Mouse (Mus musculus) lung, embryonic 15.5 days (tissue): ENCODE data around the gene Dennd4b. TPM values are rescaled to one million over a fixed set of nuclear protein-coding genes. Genes with fewer than 3 reads are reported as not detected.
"Not testable (repeated sequence)": the region's sequence is repeated elsewhere in the genome, so short reads cannot be mapped to it uniquely, and the experiment has no call there.

ENCODE experiments used
- ATAC-seq: fragments of 200-750 bp; cut with Nextera tagmentation; 2 replicates; pipeline ENCODE4 v1.8.0; 2017; ENCODE audit warnings: moderate number of reproducible peaks, borderline replicate concordance; ENCODE audit not compliant: low FRiP score, low TSS enrichment; ENCODE audit errors: extremely low read depth
- H3K27ac ChIP-seq: fragments of 300-500 bp; sonication (generic); 2 replicates; pipeline ENCODE4 v1.5.1; 2015; ENCODE audit warnings: moderate library complexity, mild to moderate bottlenecking, inconsistent platforms
- H3K27me3 ChIP-seq: fragments of 300-500 bp; sonication (generic); 2 replicates; pipeline ENCODE4 v1.6.1; 2015; ENCODE audit warnings: inconsistent platforms
- H3K36me3 ChIP-seq: fragments of 300-500 bp; sonication (generic); 2 replicates; pipeline ENCODE4 v1.6.1; 2015; ENCODE audit warnings: inconsistent platforms
- H3K4me1 ChIP-seq: fragments of 300-500 bp; sonication (generic); 2 replicates; pipeline ENCODE4 v1.6.1; 2015; ENCODE audit warnings: inconsistent platforms
- H3K4me2 ChIP-seq: fragments of 300-500 bp; sonication (generic); 2 replicates; pipeline ENCODE4 v1.6.1; 2015; ENCODE audit warnings: inconsistent platforms, mild to moderate bottlenecking, moderate library complexity
- H3K4me3 ChIP-seq: fragments of 300-500 bp; sonication (generic); 2 replicates; pipeline ENCODE4 v1.5.1; 2015; ENCODE audit warnings: mild to moderate bottlenecking, inconsistent platforms
- H3K9ac ChIP-seq: fragments of 300-500 bp; sonication (generic); 2 replicates; pipeline ENCODE4 v1.6.1; 2015; ENCODE audit warnings: inconsistent platforms
- H3K9me3 ChIP-seq: fragments of 300-500 bp; sonication (generic); 2 replicates; pipeline ENCODE4 v1.6.1; 2016; ENCODE audit warnings: inconsistent platforms
- WGBS: fragments of 180-500 bp; shearing (Covaris S2); methylation state at CpG from one replicate; pipeline ENCODE4 v1.1.7; 2015; 5-methylcytosine and 5-hydroxymethylcytosine counted together
- polyA plus RNA-seq: library from polyadenylated mRNA; unstranded; fragments of >200 nt; fragmentation: Nextera tagmentation; extraction: Ambion mirVana; gene quantifications from 2 replicates; pipeline ENCODE4 v1.2.1, GENCODE M21; 2015

Dennd4b gene
- polyA plus RNA-seq, 1 experiment from 2014 or later = 4.8 TPM

DNA sequence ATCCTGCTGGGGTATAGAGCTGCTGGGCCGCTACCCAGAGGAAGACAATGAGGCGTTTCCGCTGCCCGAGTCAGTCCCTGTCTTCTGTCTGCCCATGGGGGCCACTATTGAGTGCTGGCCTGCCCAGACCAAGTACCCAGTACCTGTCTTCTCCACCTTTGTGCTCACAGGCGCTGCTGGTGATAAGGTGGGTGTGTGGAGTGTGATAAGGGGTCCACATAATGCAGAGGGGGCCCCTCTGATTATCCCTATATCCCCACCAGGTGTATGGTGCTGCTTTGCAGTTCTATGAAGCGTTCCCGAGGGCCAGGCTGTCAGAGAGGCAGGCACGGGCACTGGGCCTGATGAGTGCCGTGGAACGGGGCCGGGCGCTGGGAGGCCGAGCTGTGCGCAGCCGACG, 4.0 kb downstream of the Dennd4b start:
- 89% methylated on average over 16 of the region's 16 CpGs for WGBS
- Histone ChIP-seq H3K4me1 (peaks cover 17% of the 10 kb centered on the region), H3K4me3 (no peak overlapping the region), H3K4me2 (no peak overlapping the region), H3K9ac (no peak overlapping the region), H3K9me3 (no peaks in the 10 kb centered on the region), H3K27ac (no peak overlapping the region), H3K27me3 (no peaks in the 10 kb centered on the region), H3K36me3 (peaks cover 20% of the 10 kb centered on the region)
- no peak for ATAC-seq

DNA sequence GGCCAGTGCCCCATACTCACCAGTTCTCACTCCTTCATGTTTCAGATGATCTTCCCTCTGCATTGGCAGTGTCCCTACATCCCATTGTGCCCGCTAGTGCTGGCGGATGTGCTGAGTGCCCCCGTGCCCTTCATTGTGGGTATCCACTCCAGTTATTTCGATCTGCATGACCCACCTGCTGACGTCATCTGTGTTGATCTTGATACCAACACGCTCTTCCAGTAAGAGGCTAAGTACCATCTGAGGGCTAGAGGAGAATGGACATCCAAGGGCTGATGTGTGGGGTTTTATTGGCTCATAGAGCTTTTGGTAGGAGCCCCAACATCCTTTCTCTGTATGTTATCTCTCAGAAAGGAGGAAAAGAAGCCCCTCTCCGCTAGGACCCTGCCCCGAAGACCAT, 5.8 kb downstream of the Dennd4b start:
- peaks cover 32% of the 10 kb centered on the region for H3K36me3 ChIP-seq
- no peak overlapping the region for H3K4me2 ChIP-seq
- no peak overlapping the region for H3K4me3 ChIP-seq
- ATAC-seq = no peak
- H3K27me3 ChIP-seq = no peaks in the 10 kb centered on the region
- no peak overlapping the region for H3K27ac ChIP-seq
- H3K9me3 ChIP-seq = no peaks in the 10 kb centered on the region
- H3K4me1 ChIP-seq = peaks cover 14% of the 10 kb centered on the region
- H3K9ac ChIP-seq = no peak overlapping the region
- 92% methylated on average over 8 of the region's 8 CpGs for WGBS

DNA sequence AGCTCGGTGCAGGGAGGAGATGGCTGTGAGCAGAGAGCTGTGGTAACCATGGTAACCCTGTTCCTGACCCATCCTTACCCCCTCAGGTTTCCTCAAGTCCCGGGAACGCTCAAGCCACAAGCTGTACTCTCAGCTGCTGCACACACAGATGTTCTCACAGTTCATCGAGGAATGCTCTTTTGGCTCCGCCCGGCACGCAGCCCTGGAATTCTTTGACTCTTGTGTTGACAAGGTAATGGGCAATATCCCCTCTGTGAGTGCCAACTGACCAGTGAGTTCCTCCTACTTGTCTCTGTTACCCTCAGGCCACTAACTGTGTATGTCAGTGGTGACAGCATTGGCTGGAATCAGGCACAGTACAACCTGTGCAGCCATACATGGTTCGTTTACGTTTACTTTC, 7.2 kb downstream of the Dennd4b start:
- 0 out of 2 replicates have a peak, but pooled peaks cover under 1% of the 10 kb centered on the region for H3K4me1 ChIP-seq
- H3K4me2 ChIP-seq = no peak overlapping the region
- H3K27me3 ChIP-seq = no peaks in the 10 kb centered on the region
- no peak overlapping the region for H3K4me3 ChIP-seq
- no peak overlapping the region for H3K9ac ChIP-seq
- peaks cover 36% of the 10 kb centered on the region for H3K36me3 ChIP-seq
- H3K27ac ChIP-seq = no peak overlapping the region
- no peaks in the 10 kb centered on the region for H3K9me3 ChIP-seq
- 69% methylated on average over 9 of the region's 9 CpGs for WGBS
- ATAC-seq = no peak

DNA sequence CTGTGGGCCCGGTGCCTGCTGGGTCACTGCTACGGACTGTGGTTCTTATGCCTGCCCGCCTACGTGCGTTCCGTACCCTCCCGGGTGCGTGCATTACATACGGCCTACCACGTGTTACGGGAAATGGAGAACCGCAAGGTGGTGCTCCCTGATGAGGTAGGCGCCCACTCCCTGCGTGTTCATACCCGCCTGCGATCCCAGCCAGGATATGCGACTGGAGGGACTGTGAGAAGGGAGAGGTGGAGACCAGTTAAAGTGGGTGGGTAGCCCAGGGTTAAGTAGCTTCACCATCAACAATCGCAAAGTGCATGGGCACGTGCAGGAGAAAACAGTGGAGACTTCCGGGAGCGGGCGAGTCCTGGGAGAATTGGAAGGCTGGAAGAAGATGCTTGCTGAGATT, 8.9 kb downstream of the Dennd4b start:
- Histone ChIP-seq H3K36me3 (peaks cover 46% of the 10 kb centered on the region), H3K4me3 (no peak overlapping the region)

DNA sequence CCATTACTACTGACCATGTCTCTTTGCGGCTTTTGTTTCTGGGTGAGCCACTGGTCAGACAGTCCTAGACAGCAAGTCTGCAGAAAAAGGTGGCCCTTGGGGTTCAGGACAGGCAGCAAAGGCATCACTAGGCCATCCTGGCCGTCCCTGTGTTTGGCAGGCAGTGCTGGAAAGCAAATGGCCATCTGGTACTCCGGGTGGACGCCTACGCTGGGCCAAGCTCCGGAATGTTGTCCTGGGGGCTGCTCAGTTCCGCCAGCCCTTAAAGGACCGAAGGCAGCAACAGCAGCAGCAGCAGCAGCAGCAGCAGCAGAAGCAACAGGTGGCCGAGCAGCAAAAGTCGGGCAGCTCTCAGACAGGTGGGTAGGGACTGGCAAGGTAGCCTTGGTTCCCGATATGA, 10.3 kb downstream of the Dennd4b start:
- no peak overlapping the region for H3K4me2 ChIP-seq

More for the DNA sequence above, 8.9 kb downstream of the Dennd4b start:
- H3K9me3 ChIP-seq = no peaks in the 10 kb centered on the region
- no peaks in the 10 kb centered on the region for H3K4me1 ChIP-seq
- H3K9ac ChIP-seq = no peak overlapping the region
- ATAC-seq = no peak
- no peak overlapping the region for H3K27ac ChIP-seq
- WGBS = 90% methylated on average over 22 of the region's 22 CpGs
- H3K27me3 ChIP-seq = no peaks in the 10 kb centered on the region
- H3K4me2 ChIP-seq = no peak overlapping the region

DNA sequence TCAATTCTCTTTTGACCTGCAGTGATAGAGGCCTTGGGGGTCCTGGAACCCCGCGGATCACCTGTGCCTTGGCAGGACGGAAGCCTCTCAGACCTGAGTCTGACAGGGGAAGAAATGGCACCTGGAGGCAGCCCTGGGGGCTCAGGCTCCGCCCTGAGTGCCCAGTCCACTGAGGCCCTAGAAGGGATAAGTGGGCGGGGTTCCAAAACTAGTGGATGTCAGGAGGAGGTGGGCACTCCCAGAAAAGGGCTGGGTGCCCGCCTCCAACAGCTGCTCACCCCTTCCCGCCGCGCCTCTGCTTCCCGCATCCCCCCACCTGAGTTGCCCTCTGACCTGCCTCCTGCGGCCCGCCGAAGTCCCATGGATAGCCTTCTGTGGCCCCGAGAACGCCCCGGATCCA, 11.9 kb downstream of the Dennd4b start:
- Histone ChIP-seq H3K4me1 (no peaks in the 10 kb centered on the region), H3K4me2 (no peak overlapping the region), H3K9me3 (no peaks in the 10 kb centered on the region), H3K27me3 (no peaks in the 10 kb centered on the region), H3K9ac (no peak overlapping the region), H3K36me3 (peaks cover 56% of the 10 kb centered on the region), H3K27ac (no peak overlapping the region), H3K4me3 (no peak overlapping the region)
- WGBS = 47% methylated on average over 16 of the region's 16 CpGs
- no peak for ATAC-seq

More for the DNA sequence above, 10.3 kb downstream of the Dennd4b start:
- H3K4me3 ChIP-seq = no peak overlapping the region
- H3K36me3 ChIP-seq = peaks cover 53% of the 10 kb centered on the region
- H3K9me3 ChIP-seq = no peaks in the 10 kb centered on the region
- H3K9ac ChIP-seq = no peak overlapping the region
- H3K27ac ChIP-seq = no peak overlapping the region
- no peaks in the 10 kb centered on the region for H3K4me1 ChIP-seq
- ATAC-seq = no peak
- WGBS = 89% methylated on average over 11 of the region's 11 CpGs
- no peaks in the 10 kb centered on the region for H3K27me3 ChIP-seq

DNA sequence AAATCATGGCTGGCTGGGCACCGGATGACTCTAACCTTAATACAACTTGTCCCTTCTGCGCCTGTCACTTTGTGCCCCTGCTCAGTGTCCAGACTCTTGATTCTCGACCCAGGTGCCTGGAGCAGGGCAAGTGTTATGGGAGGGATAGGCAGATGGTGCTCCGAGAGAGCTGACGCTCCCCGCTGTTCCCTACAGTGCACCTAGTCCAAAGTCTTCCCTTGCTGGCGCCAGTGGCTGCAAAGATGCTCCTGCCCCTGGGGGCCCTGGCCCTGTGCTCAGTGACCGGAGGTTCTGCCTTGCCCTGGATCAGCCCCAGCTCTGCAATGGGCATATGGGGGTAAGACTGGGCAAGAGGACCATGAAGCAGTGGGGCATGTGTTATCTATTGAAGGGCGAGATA, 12.8 kb downstream of the Dennd4b start:
- WGBS = 94% methylated on average over 9 of the region's 9 CpGs
- H3K9me3 ChIP-seq = no peaks in the 10 kb centered on the region
- no peaks in the 10 kb centered on the region for H3K4me1 ChIP-seq
- H3K27me3 ChIP-seq = no peaks in the 10 kb centered on the region
- ATAC-seq = no peak
- no peak overlapping the region for H3K4me3 ChIP-seq
- H3K9ac ChIP-seq = no peak overlapping the region
- no peak overlapping the region for H3K4me2 ChIP-seq
- no peak overlapping the region for H3K27ac ChIP-seq
- peaks cover 47% of the 10 kb centered on the region for H3K36me3 ChIP-seq

DNA sequence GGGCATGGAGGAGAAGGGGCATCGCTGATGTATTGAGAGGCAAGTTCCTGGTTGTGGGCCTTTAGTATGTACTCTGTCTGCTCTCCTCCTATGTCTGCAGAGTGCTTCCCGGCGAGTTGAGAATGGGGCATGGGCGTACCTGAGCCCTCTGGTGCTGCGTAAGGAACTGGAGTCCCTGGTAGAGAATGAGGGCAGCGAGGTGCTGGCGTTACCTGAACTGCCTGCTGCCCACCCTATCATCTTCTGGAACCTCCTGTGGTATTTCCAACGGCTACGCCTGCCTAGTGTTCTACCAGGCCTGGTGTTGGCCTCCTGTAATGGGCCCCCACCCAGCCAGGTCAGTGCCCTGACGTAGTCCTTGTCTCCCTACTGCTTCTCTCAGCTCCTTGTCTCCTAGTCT, 13.2 kb downstream of the Dennd4b start:
- Histone ChIP-seq H3K4me3 (no peak overlapping the region), H3K4me1 (no peaks in the 10 kb centered on the region), H3K27ac (no peak overlapping the region), H3K4me2 (no peak overlapping the region), H3K27me3 (no peaks in the 10 kb centered on the region), H3K9ac (no peak overlapping the region), H3K9me3 (no peaks in the 10 kb centered on the region), H3K36me3 (peaks cover 43% of the 10 kb centered on the region)
- 90% methylated on average over 10 of the region's 10 CpGs for WGBS
- ATAC-seq = no peak

DNA sequence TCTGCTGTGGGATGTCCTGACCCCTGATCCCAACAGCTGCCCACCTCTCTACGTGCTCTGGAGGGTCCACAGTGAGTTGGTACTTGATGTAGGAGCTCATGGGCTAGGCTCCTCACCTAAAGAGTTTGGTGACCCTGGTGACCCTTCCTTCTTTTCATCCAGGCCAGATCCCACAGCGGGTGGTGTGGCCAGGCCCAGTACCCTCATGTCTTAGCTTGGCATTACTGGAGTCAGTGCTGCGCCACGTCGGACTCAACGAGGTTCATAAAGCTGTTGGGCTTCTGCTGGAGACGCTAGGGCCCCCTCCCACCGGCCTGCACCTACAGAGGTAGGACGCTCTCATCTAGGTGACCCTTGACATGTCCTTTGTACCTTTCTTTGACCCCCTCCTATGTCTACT, 14.2 kb downstream of the Dennd4b start:
- no peak for ATAC-seq
- Histone ChIP-seq H3K9me3 (no peaks in the 10 kb centered on the region), H3K9ac (no peak overlapping the region), H3K27me3 (no peaks in the 10 kb centered on the region), H3K4me2 (no peak overlapping the region), H3K4me1 (no peaks in the 10 kb centered on the region), H3K36me3 (peaks cover 33% of the 10 kb centered on the region), H3K4me3 (no peak overlapping the region), H3K27ac (no peak overlapping the region)
- WGBS = 93% methylated on average over 9 of the region's 9 CpGs

DNA sequence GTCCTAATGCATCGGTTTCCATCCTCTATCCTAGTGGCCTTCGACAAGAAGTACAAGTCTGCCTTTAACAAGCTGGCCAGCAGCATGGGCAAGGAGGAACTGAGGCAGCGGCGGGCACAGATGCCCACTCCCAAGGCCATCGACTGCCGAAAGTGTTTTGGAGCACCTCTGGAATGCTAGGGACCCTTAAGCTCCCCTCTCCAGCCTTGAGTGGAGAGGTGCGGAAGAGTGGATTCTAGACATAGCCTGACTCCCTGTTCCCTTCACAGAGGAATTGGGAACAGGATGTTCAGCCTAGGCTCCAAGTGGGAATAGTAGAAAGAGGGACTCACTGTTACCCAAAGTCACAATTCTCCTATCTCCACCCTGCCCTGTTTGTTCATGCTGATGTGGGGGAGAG, 14.8 kb downstream of the Dennd4b start:
- WGBS = 77% methylated on average over 7 of the region's 7 CpGs

DNA sequence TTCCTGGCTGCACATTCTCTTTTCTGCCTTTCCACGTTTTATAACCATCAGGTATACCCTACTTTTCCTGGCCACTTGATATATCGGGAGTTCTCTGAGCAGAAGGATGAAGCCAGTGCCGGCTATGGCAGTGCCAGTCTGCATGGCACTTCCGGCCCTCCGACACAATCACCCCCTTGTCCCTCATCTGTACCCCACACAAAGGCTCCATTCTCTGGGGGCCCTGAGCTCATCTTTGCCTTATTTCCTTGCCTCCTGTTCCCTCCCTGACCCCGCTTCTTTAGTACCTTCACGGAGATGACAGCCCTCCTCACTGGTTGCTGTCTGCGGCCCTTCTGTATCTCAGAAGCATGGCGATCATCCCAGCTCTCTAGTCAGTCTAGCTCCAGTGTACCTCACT, 15.7 kb downstream of the Dennd4b start:
- Histone ChIP-seq H3K27ac (no peak overlapping the region), H3K4me3 (no peak overlapping the region), H3K27me3 (no peaks in the 10 kb centered on the region), H3K4me1 (no peaks in the 10 kb centered on the region), H3K9me3 (no peaks in the 10 kb centered on the region), H3K36me3 (peaks cover 24% of the 10 kb centered on the region; the same call in 1 of the 2 replicates), H3K4me2 (no peak overlapping the region), H3K9ac (no peak overlapping the region)
- ATAC-seq = no peak
- 86% methylated on average over 9 of the region's 9 CpGs for WGBS

More for the DNA sequence above, 14.8 kb downstream of the Dennd4b start:
- Histone ChIP-seq H3K4me1 (no peaks in the 10 kb centered on the region), H3K9me3 (no peaks in the 10 kb centered on the region), H3K27ac (no peak overlapping the region), H3K36me3 (peaks cover 30% of the 10 kb centered on the region), H3K4me3 (no peak overlapping the region), H3K4me2 (no peak overlapping the region), H3K27me3 (no peaks in the 10 kb centered on the region), H3K9ac (no peak overlapping the region)
- ATAC-seq = no peak

DNA sequence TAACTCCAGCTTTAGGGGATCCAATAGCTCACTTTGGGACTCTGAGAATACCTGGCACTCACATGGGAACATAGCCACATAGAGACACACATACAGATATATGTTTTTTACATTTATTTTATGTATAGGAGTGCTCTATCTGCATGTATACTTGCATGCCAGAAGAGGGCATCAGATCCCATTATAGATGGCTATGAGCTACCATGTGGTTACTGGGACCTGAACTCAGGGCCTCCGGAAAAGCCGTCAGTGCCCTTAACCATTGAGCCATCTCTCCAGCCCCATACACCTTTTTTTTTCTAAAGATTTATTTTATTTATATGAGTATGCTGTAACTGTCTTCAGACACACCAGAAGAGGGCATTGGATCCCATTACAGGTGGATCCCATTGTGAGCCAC, 19.2 kb downstream of the Dennd4b start:
- H3K27me3 ChIP-seq = no peaks in the 10 kb centered on the region
- no peaks in the 10 kb centered on the region for H3K9me3 ChIP-seq
- H3K4me2 ChIP-seq = no peak overlapping the region
- ATAC-seq = no peak
- no peak overlapping the region for H3K27ac ChIP-seq
- no peak overlapping the region for H3K4me3 ChIP-seq
- 95% methylated on average over 2 of the region's 2 CpGs for WGBS
- H3K36me3 ChIP-seq = peaks cover 7% of the 10 kb centered on the region; the same call in 1 of the 2 replicates
- H3K9ac ChIP-seq = no peak overlapping the region
- H3K4me1 ChIP-seq = no peaks in the 10 kb centered on the region

DNA sequence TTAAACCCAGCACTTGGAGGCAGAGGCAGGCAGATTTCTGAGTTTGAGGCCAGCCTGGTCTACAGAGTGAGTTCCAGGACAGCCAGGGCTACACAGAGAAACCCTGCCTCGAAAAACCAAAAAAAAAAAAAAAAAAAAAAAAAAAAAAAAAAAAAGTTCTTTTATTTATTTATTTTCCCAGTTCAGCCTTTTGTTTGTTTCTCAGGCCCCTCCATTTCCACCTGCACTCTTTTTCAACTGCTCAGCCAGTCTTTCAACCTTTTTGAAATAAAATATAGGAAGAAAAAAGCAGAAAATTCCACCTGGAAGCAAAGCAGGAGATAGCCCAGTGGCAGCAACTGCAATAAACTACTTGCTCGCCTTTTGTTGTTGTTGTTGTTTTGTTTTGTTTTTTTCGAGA, 24.4 kb downstream of the Dennd4b start:
- WGBS = 53% methylated on average over 3 of the region's 3 CpGs
- H3K27me3 ChIP-seq, H3K4me2 ChIP-seq, H3K9ac ChIP-seq, H3K27ac ChIP-seq, H3K9me3 ChIP-seq, H3K4me3 ChIP-seq, ATAC-seq, H3K36me3 ChIP-seq: not testable (repeated sequence)
- H3K4me1 ChIP-seq = peaks cover 10% of the 10 kb centered on the region
